Mouse (Mus musculus) cerebellum, adult 8-10 months (tissue): Measurements from ENCODE around the gene Lrriq4.

Source experiments
- DNase-seq: peaks from one replicate; pipeline ENCODE4 v3.0.0; 2022

Gene Lrriq4

DNA sequence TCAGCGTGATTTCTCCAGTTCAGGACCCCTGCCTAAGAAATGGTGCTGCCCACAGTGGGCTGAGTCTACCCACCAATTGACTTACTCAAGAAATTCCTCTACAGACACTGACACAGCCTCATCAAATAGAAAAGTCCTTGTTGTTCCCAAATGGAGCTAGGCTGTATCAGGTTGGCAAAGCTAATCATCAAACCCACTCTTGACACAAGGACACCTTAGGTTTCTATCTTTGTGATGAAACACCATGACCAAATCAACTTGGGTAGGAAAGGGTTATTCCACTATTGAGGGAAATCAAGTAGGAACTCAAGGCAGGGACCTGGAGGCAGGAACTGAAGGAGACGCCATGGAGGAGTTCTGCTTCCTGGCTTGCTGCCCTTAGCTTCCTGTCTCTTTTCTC, at the start of gene Lrriq4:
Lrriq4 (plus strand) TSS at position 301 of the 400 bp plus-strand sequence.
- no peak for DNase-seq

DNA sequence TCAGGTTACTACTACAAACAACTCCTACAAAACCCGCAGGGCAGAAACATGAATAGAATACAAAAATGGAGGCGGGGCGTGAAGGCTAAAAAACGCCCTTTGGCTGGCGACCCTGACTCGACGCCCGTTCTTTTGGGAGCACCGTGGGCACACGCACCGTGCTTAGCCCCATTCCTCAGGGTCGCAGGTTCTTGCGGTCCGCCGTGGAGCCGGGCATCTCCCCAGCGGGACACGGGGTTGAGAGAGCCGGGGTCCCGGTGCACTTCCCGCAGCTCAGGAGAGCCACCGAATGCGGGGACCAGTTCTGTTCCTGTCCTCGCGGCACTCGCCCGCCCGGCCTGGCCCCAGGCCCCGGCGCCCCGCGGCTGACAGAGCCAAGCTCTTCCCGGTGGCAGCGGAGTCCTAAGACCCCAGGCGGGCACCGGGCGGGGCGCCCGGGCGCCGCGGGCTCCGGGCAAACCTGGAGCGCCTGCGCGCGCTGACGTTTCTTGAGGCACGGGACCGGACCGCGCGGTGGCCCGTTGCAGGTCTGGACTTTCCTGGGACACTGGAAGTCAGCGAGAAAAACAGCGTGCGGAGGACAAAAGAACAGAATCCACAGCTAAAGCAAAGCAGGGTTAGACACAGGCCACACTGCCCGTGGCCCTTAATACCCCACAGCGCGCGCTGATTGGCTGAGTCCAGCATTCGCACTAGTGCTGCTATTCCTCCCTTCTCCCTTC, 49.0 kb upstream of the Lrriq4 start:
- peak; percentile 56 for DNase-seq

DNA sequence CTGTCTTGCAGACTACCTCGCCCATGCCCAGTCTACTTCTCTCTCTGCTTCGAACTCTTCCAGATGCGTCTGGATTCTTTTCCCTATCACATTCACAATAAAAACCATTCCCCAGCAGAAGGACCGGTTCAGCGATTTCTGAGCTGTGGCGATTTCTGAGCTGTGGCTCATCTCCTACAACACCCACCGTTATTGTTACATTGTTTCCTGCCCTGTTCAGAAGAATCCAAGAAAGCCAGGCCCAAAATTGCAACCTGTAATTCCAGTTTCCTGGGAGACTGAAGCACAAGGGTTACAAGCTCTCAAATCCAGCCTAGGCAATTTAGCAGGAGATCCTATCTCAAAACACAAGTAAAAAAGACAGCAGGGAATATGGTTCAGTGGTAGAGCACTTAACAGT, 47.0 kb upstream of the Lrriq4 start:
- no peak for DNase-seq

DNA sequence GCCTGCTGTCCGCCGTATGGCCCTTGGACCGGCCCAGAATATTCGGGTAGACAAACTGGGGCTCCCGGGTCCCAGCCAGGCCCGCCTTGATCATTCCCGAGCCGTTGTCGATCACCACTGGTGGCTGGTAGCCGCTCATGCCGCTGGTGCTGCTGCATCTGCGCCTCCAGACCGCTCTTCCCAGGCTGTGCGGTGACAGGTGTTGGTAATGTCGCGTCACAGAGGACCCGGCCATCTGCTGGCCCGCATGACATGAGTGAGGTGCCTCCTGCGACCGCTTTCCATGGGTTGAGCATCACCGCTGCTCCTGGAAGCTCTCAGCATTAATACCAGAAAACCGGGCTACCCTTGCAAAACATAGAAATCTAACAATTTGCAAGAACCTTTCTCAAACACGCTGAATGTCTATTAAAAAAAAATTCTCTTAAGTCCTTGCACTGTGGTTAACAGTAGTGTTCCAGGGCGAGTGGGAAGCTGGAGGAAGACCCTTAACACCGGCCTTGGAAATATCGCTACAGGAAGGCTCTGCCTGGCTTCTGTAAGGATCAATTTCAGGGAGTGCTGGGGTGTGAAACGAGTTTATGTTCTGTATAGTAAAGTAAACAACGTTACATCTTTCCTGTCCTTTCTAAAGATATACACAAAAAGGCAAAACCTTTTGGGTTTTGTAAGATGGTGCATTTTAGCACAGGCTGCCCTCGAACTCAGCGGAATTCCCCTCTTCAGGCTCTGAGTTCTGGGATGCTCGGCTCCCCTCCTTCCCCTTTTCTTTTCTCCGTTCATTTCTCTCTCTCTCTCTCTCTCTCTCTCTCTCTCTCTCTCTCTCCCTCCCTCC, 44.4 kb upstream of the Lrriq4 start, which contains the start of gene Actrt3:
Actrt3 (minus strand) TSS at position 229 of the 835 bp plus-strand sequence.
- DNase-seq, result peak; percentile 75

DNA sequence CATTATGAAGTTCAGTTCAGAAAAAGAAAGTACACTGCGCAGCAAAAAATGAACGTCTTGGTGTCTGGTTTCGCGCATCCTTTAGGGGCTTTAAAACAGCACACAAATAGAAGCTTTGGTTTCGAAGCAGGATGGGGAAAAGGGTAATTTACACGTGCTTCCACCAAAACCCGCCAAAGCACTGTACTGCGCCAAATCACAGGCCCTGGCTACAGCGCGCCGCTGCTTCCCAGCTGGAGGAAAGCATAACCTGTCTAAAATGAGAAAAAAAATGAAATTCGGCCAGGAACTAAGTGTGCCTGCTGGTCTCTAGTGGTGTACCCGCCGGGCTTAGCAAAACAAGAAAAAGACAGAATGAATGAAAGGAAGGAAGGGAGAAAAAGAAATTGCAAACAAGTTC, 43.6 kb upstream of the Lrriq4 start:
- peak; percentile 64 for DNase-seq

DNA sequence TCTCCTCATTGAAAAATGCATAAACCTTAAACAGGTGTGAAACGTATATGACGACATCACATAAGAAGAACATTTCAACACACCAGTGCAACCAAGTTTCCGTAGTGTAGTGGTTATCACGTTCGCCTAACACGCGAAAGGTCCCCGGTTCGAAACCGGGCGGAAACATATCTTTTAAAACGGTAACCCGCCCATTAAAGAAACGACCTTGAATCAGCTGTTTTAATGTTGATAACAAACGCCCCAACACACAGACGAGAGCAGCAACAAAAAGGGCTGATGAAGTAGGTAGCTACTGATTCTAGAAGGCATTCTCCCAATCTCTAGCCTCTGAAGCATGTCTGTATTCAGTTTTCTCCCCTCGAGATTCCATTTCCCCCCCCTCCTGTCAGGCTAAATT, 43.1 kb upstream of the Lrriq4 start:
- peak; percentile 95 for DNase-seq

DNA sequence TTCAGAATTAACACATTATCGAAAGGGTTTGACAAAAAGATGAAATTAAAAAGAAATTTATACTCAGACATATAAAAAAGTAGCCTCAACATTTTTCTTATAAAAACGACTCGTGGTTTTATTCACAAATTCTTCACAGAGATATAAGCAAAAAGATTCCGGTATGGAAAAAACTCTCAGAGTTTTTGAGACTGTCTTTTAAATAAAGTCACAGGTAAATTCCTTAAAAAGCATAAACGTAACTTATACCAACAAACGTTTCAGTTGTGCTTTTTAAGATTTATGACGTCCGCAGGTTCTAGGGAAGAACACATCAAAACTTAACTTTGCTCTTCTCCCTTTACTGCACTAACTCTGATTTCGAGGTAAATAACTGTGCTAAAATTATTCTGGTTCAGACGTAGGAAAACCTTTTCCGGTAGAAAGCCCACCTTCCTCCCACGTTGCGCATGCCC, 42.7 kb upstream of the Lrriq4 start:
- no peak for DNase-seq

DNA sequence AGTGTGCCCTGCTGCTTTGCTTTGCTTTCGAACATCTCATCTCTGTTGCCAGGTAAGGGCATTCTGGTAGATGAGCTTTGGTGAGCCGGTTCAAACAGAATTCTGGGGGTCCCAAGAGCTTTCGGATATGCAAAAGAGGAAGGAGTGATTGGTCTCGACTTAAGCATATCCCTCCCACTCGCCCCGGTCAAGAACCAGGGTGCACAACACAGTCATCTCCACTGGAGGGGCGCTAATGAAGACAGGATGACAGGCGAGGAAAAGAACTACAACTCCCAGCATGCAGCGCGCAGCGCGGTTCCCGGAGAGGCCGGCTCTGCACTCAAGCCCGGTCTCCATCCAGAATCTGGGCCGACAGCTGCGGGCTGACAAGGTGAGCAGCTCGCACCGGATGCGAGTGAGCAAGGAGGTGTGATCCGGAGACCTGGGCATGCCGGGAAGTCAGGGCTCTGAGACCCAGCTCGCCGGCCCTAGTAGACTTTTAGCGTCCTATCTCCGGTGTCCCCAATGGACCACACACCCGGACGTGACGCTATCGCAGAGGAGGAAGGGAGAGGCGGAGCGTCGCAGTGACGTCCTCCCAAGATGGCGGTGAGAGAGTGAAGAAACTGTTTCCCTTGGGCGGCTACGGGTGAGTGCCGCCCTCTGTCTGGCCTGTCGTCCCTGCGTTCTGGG, 42.1 kb upstream of the Lrriq4 start, which contains the start of gene Mynn:
Mynn (plus strand) TSS at position 1 of the 675 bp plus-strand sequence.
- DNase-seq, result peak; percentile 98

DNA sequence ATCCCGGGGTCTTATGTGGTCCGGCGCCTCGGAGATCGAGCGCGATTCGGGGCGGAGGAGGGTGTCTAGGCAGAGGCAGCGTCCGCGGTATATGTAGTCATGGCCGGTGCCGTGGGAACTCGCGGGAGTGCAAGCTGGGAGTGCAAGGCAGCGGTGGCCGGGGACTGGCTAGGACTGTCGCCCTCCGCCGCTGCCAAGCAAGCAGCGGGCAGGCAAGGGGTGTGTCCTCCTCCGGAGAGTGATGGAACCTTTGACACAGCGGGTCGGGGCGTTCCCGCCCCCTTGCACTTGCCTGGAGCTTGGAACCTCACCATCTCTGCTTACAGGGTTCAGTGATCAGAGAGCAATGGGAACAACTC, 41.6 kb upstream of the Lrriq4 start:
- DNase-seq, result no peak

DNA sequence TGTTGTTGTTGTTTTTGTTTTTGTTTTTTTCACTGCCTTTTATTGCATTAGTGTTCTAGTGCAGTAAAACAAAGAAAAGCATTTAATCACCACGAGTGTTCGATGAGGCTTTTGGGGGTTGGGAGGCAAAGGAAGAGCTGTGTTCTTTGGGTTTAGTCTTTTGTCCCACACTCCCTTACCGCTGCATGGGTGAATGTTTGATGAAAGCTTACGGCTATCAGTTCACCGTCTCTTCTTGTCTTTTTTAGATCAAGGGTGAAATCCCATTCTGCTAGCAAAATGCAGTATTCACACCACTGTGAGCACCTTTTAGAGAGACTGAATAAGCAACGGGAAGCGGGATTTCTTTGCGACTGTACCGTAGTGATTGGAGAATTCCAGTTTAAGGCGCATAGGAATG, 41.1 kb upstream of the Lrriq4 start:
- no peak for DNase-seq

DNA sequence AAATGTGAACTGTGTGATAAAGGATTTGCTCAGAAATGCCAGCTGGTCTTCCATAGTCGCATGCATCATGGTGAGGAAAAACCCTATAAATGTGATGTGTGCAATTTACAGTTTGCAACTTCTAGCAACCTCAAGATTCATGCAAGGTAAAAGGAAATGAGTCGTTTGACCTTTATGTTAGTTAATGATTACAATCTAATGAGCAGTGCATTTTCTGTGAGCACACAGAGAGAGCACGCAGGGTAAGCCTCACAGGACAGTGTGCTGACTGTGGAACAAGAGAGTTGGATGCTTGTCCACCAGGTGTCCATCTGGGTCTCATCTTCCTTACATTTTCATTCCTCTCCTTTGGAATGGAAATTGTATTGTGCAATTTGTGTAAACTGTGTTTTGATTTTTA, 35.3 kb upstream of the Lrriq4 start:
- no peak for DNase-seq

DNA sequence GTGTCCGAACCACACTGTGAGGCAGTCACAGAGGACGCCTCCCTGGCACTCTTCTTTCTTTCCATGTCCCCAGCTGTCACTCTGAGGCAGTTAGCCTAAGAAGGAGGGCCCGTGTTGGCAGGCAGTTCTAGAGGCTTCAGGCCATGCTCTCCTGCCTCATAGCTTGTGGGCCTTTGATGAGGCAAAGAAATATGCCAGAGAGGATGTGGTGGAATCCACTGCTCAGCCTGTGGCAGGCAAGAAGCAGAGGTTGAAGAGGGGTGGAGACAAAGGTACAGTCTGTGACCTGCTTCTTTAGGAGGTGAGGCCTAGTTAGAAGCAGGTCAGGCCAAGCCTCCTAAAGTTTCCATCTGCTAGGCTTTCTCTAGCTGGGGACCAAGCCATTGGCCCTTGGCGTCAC, 33.4 kb upstream of the Lrriq4 start:
- no peak for DNase-seq

DNA sequence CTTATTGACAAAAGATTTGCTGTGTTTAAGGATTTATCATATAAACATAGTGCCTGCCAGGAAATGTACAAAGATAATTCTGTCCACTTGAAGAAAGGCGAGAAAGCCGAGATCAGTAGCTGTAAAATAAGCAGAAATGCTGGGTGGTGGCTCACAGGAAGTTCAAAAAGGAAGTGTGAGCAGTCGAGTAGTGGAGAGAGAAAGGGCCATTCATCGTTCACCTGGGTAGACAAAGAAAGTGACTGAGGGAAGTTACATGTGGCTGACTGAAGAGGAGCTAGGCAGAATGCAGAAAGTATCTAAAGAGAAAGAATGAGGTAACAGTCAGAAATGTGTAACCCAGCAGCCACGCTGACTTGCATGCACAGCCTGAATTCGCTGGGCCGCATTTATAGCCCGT, 24.2 kb upstream of the Lrriq4 start:
- DNase-seq, result no peak

DNA sequence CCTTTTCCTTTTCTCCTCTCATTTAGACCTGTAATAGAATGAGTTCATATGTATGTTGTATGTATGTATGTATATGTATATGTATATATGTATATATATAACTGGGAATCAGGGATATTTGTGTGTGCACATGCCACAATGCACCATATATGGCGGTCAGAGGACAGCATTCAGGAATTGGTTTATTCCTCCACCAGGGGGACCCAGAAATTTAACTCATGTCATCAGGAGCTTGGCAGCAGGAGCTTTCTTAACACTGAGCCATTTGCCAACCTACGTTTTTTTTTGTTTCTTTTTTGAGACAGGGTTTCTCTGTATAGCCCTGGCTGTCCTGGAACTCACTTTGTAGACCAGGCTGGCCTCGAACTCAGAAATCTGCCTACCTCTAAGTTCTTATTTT, 10.6 kb upstream of the Lrriq4 start:
- no peak for DNase-seq

DNA sequence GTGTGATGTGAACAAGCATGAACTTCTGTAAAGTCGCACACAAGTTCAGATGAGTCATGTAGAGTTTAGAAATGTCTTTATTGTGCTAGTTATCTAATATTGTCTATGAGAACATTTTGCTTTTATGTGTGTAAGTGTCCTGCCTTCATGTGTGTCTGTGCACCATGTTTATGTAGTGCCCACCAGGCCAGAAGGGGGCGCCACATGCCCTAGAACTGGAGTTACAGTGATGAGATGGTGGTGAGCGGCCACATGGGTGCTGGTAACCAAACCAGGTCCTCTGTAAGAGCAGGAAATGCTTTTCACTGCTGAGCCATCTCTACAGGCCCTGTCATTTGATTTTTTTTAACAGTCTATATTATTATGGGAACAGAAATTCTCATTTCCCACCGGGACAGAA, 8.7 kb upstream of the Lrriq4 start:
- DNase-seq, result no peak

DNA sequence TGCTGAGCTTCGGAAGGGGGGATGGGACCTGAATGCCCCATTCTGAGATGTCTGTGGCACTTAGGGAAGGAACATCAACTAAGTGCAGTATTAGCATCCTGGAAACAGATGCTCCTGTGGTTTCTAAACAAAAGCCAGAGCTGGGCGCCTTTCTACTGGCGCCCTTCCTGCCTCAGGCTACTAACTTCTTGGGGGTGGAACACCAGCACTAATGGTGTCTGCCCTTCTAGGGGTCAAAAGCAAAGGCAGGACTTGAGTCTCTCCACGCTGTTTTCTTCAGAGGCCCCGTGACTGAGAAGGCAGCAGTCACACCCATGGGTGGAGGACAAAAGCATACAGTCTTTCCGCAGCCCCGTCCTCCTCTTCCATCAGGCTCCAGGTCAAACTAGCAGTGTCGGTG, 2.5 kb downstream of the Lrriq4 start:
- DNase-seq, result no peak

DNA sequence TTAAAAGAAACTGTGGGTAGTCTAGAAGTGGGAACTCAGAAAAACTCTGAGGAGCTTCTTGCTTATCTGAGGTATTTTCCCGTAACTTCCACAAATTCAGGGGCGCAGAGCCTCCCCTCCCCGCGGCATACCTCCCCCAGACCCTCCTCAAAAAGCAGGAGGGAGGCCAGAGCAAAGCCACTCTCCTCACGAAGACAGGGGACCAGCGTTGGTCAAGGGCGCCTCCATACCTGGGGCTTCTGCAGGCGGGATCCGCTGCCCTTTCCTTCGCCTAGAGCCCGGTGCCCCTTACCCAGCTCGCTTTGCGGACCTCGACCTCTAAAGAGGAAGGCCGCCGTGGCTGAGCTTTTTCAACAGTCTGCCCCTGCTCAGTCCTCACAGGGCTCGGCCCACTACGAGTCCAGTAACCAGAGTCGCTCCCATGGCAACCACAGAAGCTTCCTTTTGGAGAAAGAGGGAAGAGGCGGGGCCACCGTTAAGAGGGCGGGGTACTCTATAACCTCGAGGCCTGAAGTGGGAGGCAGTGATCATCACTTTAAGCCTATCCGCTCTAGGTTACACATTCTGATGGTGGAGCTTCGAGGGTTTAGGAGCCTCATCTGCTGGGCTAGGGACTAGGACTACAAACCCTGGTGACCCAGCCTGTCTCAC, 3.3 kb downstream of the Lrriq4 start, which contains the start of gene Lrrc34:
Lrrc34 (minus strand) TSS at position 430 of the 651 bp plus-strand sequence.
- no peak for DNase-seq

DNA sequence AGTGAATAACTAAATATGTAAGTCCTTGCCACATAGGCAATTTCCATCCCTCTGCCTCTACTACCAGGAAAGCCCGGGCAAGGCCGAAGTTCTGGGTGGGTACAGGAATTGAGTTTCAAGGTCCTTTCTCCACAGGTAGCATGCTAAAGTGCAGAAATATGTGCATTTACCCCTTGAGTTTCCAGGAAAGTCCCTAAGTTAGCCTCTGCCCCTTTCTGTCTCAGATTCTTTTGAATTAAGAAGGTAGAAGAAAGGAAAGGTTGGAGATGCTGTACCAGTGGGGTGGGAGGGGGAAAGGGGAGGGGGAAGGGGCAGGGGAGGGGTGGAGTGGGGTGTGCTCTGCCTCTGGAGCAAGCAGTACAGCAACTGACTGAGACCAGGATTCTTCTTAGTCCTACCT, 4.2 kb downstream of the Lrriq4 start:
- no peak for DNase-seq

DNA sequence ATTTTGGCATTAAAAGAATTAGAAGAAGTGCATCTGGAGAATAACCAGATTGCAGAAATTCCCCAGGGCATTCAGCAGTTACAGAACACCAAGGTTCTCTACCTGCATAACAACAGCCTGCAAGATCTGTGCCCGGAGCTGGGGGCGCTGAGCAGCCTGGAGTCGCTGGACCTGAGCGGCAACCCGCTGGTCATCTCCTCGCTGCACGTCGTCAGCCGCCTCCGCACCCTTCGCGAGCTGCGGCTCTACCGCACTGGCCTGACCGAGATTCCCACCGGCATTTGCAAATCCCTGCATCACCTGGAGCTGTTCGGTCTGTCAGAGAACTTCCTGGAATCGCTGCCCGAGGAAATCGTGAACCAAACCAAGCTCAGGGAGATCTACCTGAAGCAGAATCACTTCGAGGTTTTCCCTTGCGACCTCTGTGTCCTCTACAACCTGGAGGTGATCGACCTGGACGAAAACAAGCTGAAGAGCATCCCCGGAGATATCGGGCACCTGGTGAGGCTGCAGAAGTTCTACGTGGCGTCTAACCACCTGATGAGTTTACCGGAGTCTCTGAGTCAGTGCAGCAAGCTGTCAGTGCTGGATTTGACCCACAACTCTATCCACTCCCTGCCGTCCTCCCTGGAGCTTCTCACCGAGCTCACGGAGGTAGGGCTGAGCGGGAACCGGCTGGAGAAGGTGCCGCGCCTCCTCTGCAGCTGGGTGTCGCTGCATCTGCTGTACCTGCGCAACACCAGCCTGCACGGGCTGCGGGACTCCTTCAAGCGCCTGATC, 5.9 kb downstream of the Lrriq4 start:
- DNase-seq, result no peak

DNA sequence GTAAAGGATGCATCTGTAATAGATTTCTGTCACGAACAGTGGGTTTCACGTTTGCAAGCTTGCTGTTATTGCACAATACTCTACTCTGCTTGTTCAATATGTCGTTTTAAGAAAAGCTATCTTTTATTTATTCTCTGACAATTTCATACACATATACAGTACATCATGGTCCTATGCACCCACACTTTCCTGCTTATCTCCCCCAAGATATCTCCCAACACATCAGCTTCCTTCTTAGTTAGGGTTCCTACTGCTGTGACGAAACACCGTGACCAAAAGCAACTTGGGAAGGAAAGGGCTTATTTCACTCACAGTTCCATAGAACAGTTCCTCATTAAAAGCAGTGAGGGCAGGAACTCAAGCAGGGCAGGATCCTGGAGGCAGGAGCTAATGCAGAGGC, 11.6 kb downstream of the Lrriq4 start:
- DNase-seq, result no peak

DNA sequence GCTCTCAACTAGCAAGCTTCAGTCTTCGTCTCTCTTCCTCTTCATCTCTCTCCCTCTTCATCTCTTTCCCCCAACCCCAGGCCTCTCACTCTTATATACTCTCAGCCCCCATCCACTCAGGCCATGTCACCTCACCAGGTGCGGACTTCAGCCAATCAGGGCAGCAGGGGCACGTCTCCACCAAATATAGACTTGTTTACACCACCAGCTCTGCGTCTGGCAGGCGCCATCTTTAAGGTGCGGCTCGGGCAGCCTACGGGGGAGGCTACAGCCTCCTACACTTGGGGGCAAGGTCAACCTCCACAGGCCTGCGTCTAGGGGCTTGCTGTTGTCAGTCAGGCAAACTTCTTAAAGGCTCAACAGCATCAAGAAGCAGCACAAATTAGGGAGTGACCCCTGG, 14.2 kb downstream of the Lrriq4 start:
- DNase-seq, result no peak

DNA sequence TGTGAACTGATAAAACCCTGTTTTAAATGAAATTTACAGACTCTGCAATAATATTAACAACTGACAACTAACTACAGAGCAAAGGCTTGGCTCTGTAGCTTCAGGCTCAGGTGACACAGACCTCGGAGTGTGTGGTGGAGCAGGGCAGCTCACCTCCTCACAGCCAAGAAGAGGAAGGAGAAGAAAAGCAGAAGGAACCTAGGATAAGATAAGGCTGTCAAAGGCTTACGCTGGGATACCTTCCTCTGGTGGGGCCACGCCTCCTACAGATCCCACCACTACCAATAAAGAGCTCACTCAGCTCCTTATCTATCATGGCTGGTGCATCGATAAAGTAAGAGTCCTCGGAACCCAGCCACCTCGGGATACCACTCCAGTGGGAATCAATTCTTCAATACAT, 38.9 kb downstream of the Lrriq4 start:
- no peak for DNase-seq
